Mouse (Mus musculus) limb, embryonic 11.5 days (tissue): ENCODE measurements around the gene Slc43a3. TPM values are rescaled to one million over a fixed set of nuclear protein-coding genes. Genes with fewer than 3 reads are reported as not detected.

ENCODE experiments used
- ATAC-seq: fragments of 200-750 bp; cut with Nextera tagmentation; 2 replicates; pipeline ENCODE4 v1.8.0; 2017; ENCODE audit warnings: low read depth; ENCODE audit not compliant: insufficient number of reproducible peaks, low FRiP score, low TSS enrichment
- DNase-seq: peaks from one replicate; pipeline ENCODE4 v3.0.0-alpha.2; 2015; ENCODE audit warnings: low spot score
- H3K27ac ChIP-seq: fragments of 300-500 bp; sonication (generic); replicated peaks from 2 replicates; pipeline ENCODE4 v1.5.1; 2014; ENCODE audit warnings: low read depth, mild to moderate bottlenecking, low read length
- H3K27me3 ChIP-seq: fragments of 300-500 bp; sonication (generic); 2 replicates; pipeline ENCODE4 v1.6.1; 2014; ENCODE audit warnings: mild to moderate bottlenecking, low read length, mixed read lengths; ENCODE audit not compliant: control insufficient read depth, insufficient read depth
- H3K36me3 ChIP-seq: fragments of 300-500 bp; sonication (generic); 2 replicates; pipeline ENCODE4 v1.6.1; 2014; ENCODE audit warnings: mild to moderate bottlenecking, low read length, moderate library complexity, mixed read lengths; ENCODE audit not compliant: control insufficient read depth, insufficient read depth
- H3K4me1 ChIP-seq: fragments of 300-500 bp; sonication (generic); 2 replicates; pipeline ENCODE4 v1.6.1; 2014; ENCODE audit warnings: low read length, mixed read lengths; ENCODE audit not compliant: control insufficient read depth, insufficient read depth
- H3K4me2 ChIP-seq: fragments of 300-500 bp; sonication (generic); 2 replicates; pipeline ENCODE4 v1.6.1; 2014; ENCODE audit warnings: low read depth, mild to moderate bottlenecking, moderate library complexity; ENCODE audit not compliant: severe bottlenecking
- H3K4me3 ChIP-seq: fragments of 300-500 bp; sonication (generic); 2 replicates; pipeline ENCODE4 v1.5.1; 2014; ENCODE audit warnings: low read depth, low read length
- H3K9ac ChIP-seq: fragments of 300-500 bp; sonication (generic); 2 replicates; pipeline ENCODE4 v1.6.1; 2014; ENCODE audit warnings: mild to moderate bottlenecking, low read length
- H3K9me3 ChIP-seq: fragments of 300-500 bp; sonication (generic); 2 replicates; pipeline ENCODE4 v1.6.1; 2016; ENCODE audit warnings: low read length; ENCODE audit not compliant: control insufficient read depth
- WGBS: fragments of 180-500 bp; shearing (Covaris S2); extraction: QIAGEN DNeasy Blood & Tissue Kit; methylation state at CpG from one replicate; pipeline ENCODE4 v1.1.7; 2014; 5-methylcytosine and 5-hydroxymethylcytosine counted together
- polyA plus RNA-seq: library from polyadenylated mRNA; unstranded; fragments of >200 nt; fragmentation: Nextera tagmentation; extraction: Ambion mirVana; gene quantifications from 2 replicates; pipeline ENCODE4 v1.2.1, GENCODE M21; 2014

The Slc43a3 gene
- polyA plus RNA-seq, 1 experiment from 2014 or later = 31.7 TPM

DNA sequence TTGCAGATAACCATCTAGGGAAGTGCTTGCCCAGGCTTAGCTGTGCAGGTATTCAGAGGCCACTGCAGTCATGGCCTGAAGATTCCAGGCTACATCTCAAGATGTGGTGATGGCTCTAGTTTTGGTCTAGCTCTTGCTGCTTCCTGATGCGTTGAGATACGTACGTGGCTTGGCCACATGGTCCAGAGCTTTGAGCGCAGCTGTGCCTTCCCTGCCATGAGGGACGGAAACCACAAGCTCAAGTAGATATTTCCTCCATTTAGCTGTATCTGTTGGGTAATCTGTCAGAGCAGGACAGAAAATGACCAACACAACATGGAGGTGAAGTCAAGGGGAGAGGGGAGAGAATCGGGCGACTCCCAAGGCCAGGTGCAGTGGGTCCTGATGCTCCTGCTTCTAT, 6.2 kb upstream of the Slc43a3 start:
- no peaks in the 10 kb centered on the region for H3K27me3 ChIP-seq
- H3K9ac ChIP-seq = no peak overlapping the region
- H3K4me3 ChIP-seq = no peak overlapping the region
- H3K9me3 ChIP-seq = no peaks in the 10 kb centered on the region
- no peaks in the 10 kb centered on the region for H3K4me1 ChIP-seq
- no peak overlapping the region for H3K27ac ChIP-seq
- DNase-seq = no peak
- H3K4me2 ChIP-seq = no peak overlapping the region
- H3K36me3 ChIP-seq = no peaks in the 10 kb centered on the region
- WGBS = 88% methylated on average over 7 of the region's 7 CpGs
- ATAC-seq = no peak

DNA sequence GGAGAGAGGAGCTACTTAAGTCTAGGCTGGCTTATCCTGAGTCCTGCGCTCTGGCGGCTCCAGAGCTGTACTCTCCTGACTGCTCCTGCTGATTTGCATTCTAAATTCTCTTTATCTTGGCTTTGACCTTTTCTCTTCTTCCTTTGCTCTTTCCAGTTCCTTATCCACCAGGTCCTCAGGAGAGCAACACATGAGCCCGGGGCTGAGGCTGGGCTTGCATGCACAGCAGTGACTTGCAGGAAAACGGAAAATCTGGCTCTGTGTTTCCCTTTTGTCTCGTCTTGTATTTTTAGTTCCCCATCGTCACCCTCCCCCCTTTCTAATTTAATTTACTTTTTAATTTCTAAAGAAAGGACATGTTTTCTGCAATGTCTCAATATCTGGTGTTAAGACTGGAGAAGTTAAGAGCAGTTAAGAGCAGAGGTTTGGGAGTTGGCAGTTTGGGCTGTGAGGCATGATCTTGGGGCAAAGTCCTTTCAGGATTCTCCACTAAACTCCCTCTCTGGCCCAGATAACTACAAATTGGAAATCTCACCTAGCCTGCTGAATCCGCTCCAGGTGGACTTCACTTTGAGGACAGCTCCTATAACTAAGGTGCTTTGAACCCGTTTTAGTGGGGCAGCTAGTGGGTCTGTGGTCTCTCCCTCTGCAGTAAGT, 2.3 kb upstream of the Slc43a3 start:
- DNase-seq = no peak
- H3K27ac ChIP-seq = no peak overlapping the region
- no peak overlapping the region for H3K4me3 ChIP-seq
- no peak for ATAC-seq
- H3K4me2 ChIP-seq = no peak overlapping the region
- no peaks in the 10 kb centered on the region for H3K9me3 ChIP-seq
- H3K4me1 ChIP-seq = peaks cover 7% of the 10 kb centered on the region; the same call in 1 of the 2 replicates
- H3K36me3 ChIP-seq = no peaks in the 10 kb centered on the region; the same call in 1 of the 2 replicates
- H3K27me3 ChIP-seq = no peaks in the 10 kb centered on the region
- H3K9ac ChIP-seq = no peak overlapping the region
- 80% methylated on average over 8 of the region's 8 CpGs for WGBS

DNA sequence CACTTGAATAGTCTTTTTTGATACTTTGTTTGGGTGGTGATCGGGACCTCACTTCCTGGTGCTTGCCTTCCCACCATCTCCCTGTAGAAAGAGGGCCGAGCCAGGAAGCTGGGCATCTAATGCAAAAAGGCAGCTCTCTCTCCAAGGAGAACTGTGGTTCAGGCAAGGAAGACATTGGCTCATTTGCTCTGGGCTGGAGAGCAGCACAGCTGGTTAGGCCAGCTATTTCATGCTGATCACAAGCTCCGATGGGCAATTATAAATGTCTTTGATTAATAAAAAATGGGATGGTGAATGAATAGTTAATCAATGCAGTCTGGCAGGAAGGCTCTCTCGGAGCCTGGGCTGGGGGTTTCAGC, 1.8 kb upstream of the Slc43a3 start:
- DNase-seq (no peak), ATAC-seq (no peak)
- Histone ChIP-seq H3K4me3 (no peak overlapping the region), H3K4me1 (peaks cover 7% of the 10 kb centered on the region; the same call in 1 of the 2 replicates), H3K36me3 (no peaks in the 10 kb centered on the region; the same call in 1 of the 2 replicates), H3K9ac (no peak overlapping the region), H3K4me2 (no peak overlapping the region), H3K9me3 (no peaks in the 10 kb centered on the region), H3K27me3 (no peaks in the 10 kb centered on the region), H3K27ac (no peak overlapping the region)
- WGBS = 67% methylated on average over 4 of the region's 4 CpGs

- Histone ChIP-seq H3K36me3 (no peaks in the 10 kb centered on the region; the same call in 1 of the 2 replicates), H3K4me1 (peaks cover 7% of the 10 kb centered on the region; the same call in 1 of the 2 replicates), H3K9ac (no peak overlapping the region), H3K4me3 (no peak overlapping the region), H3K4me2 (no peak overlapping the region), H3K9me3 (no peaks in the 10 kb centered on the region), H3K27me3 (no peaks in the 10 kb centered on the region), H3K27ac (no peak overlapping the region)
- ATAC-seq = no peak
- no peak for DNase-seq
- 80% methylated on average over 5 of the region's 5 CpGs for WGBS
Measured at GRCm38 (mm10) chr2:84935065-84935464, 1.3 kb upstream of the Slc43a3 start.

DNA sequence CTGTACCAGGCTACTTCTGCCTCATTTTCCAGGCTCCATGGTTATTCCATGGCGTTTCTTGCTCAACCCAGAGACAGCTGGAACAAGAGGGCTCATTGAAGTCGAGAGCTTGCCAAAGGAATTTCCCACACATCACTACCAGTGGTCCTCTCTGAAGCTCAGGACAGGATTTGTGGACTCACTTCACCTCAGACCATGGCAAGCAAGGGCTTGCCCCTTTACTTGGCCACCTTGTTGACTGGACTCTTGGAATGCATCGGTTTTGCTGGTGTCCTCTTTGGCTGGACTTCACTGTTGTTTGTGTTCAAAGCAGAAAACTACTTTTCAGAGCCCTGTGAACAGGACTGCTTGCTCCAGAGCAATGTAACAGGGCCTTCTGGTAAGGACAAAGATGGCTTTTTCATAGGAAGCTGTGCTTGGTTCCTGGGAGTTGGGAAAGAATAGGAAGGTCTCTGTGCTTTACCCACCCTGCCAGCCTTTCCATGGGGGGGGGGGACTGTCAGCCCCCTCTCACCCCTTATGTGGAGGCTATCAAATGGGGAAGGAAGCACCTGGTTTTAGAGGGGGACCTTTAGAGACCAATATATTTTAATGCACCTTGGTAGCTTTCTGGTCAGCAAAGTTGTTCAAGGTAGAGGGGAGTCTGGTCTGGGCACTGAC, 1.2 kb downstream of the Slc43a3 start:
- WGBS = 83% methylated on average over 3 of the region's 3 CpGs
- Histone ChIP-seq H3K27ac (no peak overlapping the region), H3K4me3 (peak overlapping the region; percentile 41), H3K36me3 (no peaks in the 10 kb centered on the region; the same call in 1 of the 2 replicates), H3K9me3 (no peaks in the 10 kb centered on the region), H3K9ac (no peak overlapping the region), H3K4me1 (peaks cover 7% of the 10 kb centered on the region; the same call in 1 of the 2 replicates), H3K4me2 (peak overlapping the region; percentile 46), H3K27me3 (no peaks in the 10 kb centered on the region)
- DNase-seq (peak; percentile 25), ATAC-seq (no peak)

DNA sequence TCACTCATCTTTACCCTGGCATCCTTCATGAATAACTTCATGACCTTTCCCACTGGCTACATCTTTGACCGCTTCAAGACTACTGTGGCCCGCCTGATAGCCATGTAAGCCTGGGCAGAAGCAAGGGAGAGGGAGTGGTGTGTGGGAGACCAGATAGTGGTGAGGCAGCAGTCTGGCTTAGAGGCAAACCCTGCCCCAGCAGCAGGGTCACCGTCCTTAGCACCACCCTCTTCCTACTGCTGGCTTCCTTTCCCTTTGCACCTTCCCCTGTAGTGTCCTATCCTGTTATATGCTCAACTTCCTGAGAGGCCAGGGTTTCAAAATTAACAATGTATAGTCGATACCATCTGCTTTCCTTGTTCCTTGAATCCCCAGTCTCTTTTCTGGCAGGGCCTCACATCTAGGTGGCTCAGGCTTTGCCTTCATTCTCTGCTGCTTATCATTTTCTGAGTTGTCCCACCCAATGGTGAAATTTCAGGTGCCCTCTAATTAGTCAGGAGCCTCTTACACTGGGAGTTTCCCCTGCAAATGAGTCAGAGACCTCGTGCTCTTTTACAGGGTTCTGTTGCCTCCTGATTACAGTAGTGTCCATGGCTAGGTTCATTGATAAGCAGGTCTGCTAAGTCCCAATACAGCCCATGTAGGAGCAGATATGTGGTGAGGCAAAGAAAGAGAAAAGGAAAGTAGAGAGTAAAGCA, 2.0 kb downstream of the Slc43a3 start:
- H3K4me2 ChIP-seq = peak overlapping the region; percentile 46; the same call in 1 of the 2 replicates

DNA sequence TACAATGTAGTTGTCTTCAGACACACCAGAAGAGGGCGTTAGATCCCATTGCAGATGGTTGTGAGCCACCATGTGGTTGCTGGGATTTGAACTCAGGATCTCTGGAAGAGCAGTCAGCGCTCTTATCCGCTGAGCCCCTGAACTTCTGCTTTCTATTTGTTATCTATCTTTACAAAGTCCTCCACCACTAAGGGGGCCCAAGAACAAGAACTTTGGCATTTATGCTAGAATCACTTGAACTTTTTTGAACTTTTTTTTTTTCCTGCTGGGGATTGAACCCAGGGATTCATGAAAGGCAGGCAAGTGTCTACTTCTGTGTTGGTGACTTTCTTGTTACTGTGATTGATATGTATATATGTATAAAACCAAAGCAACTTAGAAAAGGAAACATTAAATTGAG, 2.9 kb downstream of the Slc43a3 start:
- H3K4me1 ChIP-seq = peaks cover 7% of the 10 kb centered on the region; the same call in 1 of the 2 replicates
- ATAC-seq (no peak), DNase-seq (no peak)

More for the DNA sequence above, 2.0 kb downstream of the Slc43a3 start:
- no peak overlapping the region for H3K4me3 ChIP-seq
- ATAC-seq (no peak), DNase-seq (no peak)
- WGBS = 79% methylated on average over 5 of the region's 5 CpGs
- no peak overlapping the region for H3K27ac ChIP-seq
- no peaks in the 10 kb centered on the region for H3K9me3 ChIP-seq
- no peaks in the 10 kb centered on the region; the same call in 1 of the 2 replicates for H3K36me3 ChIP-seq
- H3K4me1 ChIP-seq = peaks cover 7% of the 10 kb centered on the region; the same call in 1 of the 2 replicates
- H3K9ac ChIP-seq = no peak overlapping the region
- no peaks in the 10 kb centered on the region for H3K27me3 ChIP-seq

DNA sequence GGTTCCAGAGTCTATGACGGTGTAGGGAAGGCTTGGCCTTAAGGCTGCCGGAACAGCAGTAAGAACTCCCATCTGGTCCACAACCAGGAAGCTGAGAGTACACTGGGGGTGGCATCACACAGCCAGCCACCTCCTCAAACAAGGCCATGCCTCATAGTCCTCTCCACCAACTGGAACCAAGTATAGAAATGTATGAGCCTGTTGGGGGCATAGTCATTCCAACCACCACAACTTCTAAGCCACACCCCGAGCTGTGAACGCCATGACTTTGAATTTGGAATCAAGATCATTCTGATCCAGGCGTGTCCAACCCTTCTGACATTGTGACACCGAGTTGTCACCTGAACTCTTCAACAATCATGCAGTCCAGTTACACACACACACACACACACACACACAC, 3.3 kb downstream of the Slc43a3 start:
- no peak overlapping the region for H3K9ac ChIP-seq
- WGBS = 96% methylated on average over 6 of the region's 6 CpGs
- no peak for ATAC-seq

More for the DNA sequence above, 2.9 kb downstream of the Slc43a3 start:
- Histone ChIP-seq H3K4me2 (no peak overlapping the region), H3K9me3 (no peaks in the 10 kb centered on the region), H3K27ac (no peak overlapping the region), H3K9ac (no peak overlapping the region), H3K27me3 (no peaks in the 10 kb centered on the region), H3K4me3 (no peak overlapping the region), H3K36me3 (no peaks in the 10 kb centered on the region; the same call in 1 of the 2 replicates)
- 88% methylated on average over 3 of the region's 3 CpGs for WGBS

More for the DNA sequence above, 3.3 kb downstream of the Slc43a3 start:
- H3K4me1 ChIP-seq = peaks cover 7% of the 10 kb centered on the region; the same call in 1 of the 2 replicates
- no peaks in the 10 kb centered on the region; the same call in 1 of the 2 replicates for H3K36me3 ChIP-seq
- H3K4me3 ChIP-seq = no peak overlapping the region
- H3K9me3 ChIP-seq = no peaks in the 10 kb centered on the region
- no peaks in the 10 kb centered on the region for H3K27me3 ChIP-seq
- no peak for DNase-seq
- H3K4me2 ChIP-seq = no peak overlapping the region
- no peak overlapping the region for H3K27ac ChIP-seq
